Mouse (Mus musculus) heart, embryonic 11.5 days (tissue): ENCODE measurements at regions not wholly inside any gene's neighbourhood (a gene's known extent, or its start where the extent isn't known, plus 50 kb on each side); places are given as distances from the start of the nearest gene placed in this dataset.

Experiments used
- ATAC-seq: fragments of 200-750 bp; cut with Nextera tagmentation; replicated peaks from 2 replicates; pipeline ENCODE4 v1.8.0; 2017; ENCODE audit warnings: moderate library complexity; ENCODE audit not compliant: insufficient number of reproducible peaks, low FRiP score, low TSS enrichment
- H3K27ac ChIP-seq: fragments of 300-500 bp; sonication (generic); 2 replicates; pipeline ENCODE4 v1.5.1; 2014; ENCODE audit warnings: mild to moderate bottlenecking, low read depth, low read length
- H3K27me3 ChIP-seq: fragments of 300-500 bp; sonication (generic); 2 replicates; pipeline ENCODE4 v1.6.1; 2014; ENCODE audit warnings: mild to moderate bottlenecking, low read length, mixed read lengths; ENCODE audit not compliant: control insufficient read depth, insufficient read depth
- H3K36me3 ChIP-seq: fragments of 300-500 bp; sonication (generic); 2 replicates; pipeline ENCODE4 v1.6.1; 2014; ENCODE audit warnings: mild to moderate bottlenecking, low read length, moderate library complexity, mixed read lengths; ENCODE audit not compliant: control insufficient read depth, insufficient read depth
- H3K4me1 ChIP-seq: fragments of 300-500 bp; sonication (generic); 2 replicates; pipeline ENCODE4 v1.6.1; 2014; ENCODE audit warnings: low read length; ENCODE audit not compliant: control insufficient read depth, insufficient read depth
- H3K4me2 ChIP-seq: fragments of 300-500 bp; sonication (generic); 2 replicates; pipeline ENCODE4 v1.6.1; 2014; ENCODE audit warnings: mild to moderate bottlenecking, moderate library complexity
- H3K4me3 ChIP-seq: fragments of 300-500 bp; sonication (generic); 2 replicates; pipeline ENCODE4 v1.5.1; 2014; ENCODE audit warnings: low read depth, low read length
- H3K9ac ChIP-seq: fragments of 300-500 bp; sonication (generic); 2 replicates; pipeline ENCODE4 v1.6.1; 2014; ENCODE audit warnings: mild to moderate bottlenecking, low read depth, low read length, moderate library complexity
- H3K9me3 ChIP-seq: fragments of 300-500 bp; sonication (generic); replicated peaks from 2 replicates; pipeline ENCODE4 v1.6.1; 2016; ENCODE audit warnings: low read length; ENCODE audit not compliant: control insufficient read depth
- WGBS: fragments of 180-500 bp; shearing (Covaris S2); extraction: QIAGEN DNeasy Blood & Tissue Kit; methylation state at CpG from one replicate; pipeline ENCODE4 v1.1.7; 2014; ENCODE audit not compliant: insufficient replicate concordance; 5-methylcytosine and 5-hydroxymethylcytosine counted together

- Histone ChIP-seq H3K4me2 (no peak overlapping the region), H3K4me3 (no peak overlapping the region), H3K36me3 (no peaks in the 10 kb centered on the region), H3K9ac (no peak overlapping the region), H3K4me1 (peaks cover 54% of the 10 kb centered on the region), H3K9me3 (no peaks in the 10 kb centered on the region), H3K27ac (peak overlapping the region; percentile 57), H3K27me3 (peaks cover 5% of the 10 kb centered on the region; the same call in 1 of the 2 replicates)
- no peak for ATAC-seq
- WGBS = 67% methylated on average over 5 of the region's 5 CpGs
These were observed 50.6 kb upstream of the Neurl1b start for GRCm38 (mm10) chr17:26363853-26364532.
